Mouse (Mus musculus) kidney, adult 9 months (tissue): ENCODE measurements around the gene Tbx1.

ENCODE experiments used
- DNase-seq: peaks from one replicate; pipeline ENCODE4 v3.0.0; 2022

Gene Tbx1

GRCm38 (mm10) chr16:18622019-18622418, 31.5 kb upstream of the Tbx1 start, which contains the start of gene Gp1bb:
Gene Gp1bb (minus strand): TSS chr16:18622403.
- no peak for DNase-seq

GRCm38 (mm10) chr16:18621362-18622001, 31.0 kb upstream of the Tbx1 start:
- no peak for DNase-seq

- DNase-seq = no peak
Measured at GRCm38 (mm10) chr16:18620601-18621361, 30.3 kb upstream of the Tbx1 start.

GRCm38 (mm10) chr16:18620201-18620600, 29.7 kb upstream of the Tbx1 start:
- no peak for DNase-seq

GRCm38 (mm10) chr16:18619110-18619509, 28.6 kb upstream of the Tbx1 start:
- no peak for DNase-seq

- no peak for DNase-seq
Measured at GRCm38 (mm10) chr16:18618297-18618696, 27.8 kb upstream of the Tbx1 start.

GRCm38 (mm10) chr16:18617370-18618065, 27.0 kb upstream of the Tbx1 start:
- DNase-seq = peak; percentile 88

- no peak for DNase-seq
Measured at GRCm38 (mm10) chr16:18613301-18613700, 22.8 kb upstream of the Tbx1 start.

GRCm38 (mm10) chr16:18611752-18612151, 21.3 kb upstream of the Tbx1 start:
- no peak for DNase-seq

GRCm38 (mm10) chr16:18609099-18609498, 18.6 kb upstream of the Tbx1 start:
- no peak for DNase-seq

- DNase-seq = no peak
Measured at GRCm38 (mm10) chr16:18608226-18608625, 17.8 kb upstream of the Tbx1 start.

GRCm38 (mm10) chr16:18605705-18606104, 15.2 kb upstream of the Tbx1 start:
- DNase-seq = no peak

GRCm38 (mm10) chr16:18604267-18604701, 13.8 kb upstream of the Tbx1 start:
- peak; percentile 26 for DNase-seq

GRCm38 (mm10) chr16:18601447-18601846, 11.0 kb upstream of the Tbx1 start:
- no peak for DNase-seq

GRCm38 (mm10) chr16:18598006-18598405, 7.5 kb upstream of the Tbx1 start:
- no peak for DNase-seq

- DNase-seq = no peak
Measured at GRCm38 (mm10) chr16:18596255-18596654, 5.8 kb upstream of the Tbx1 start.

- DNase-seq = no peak
Measured at GRCm38 (mm10) chr16:18593930-18594329, 3.5 kb upstream of the Tbx1 start.

GRCm38 (mm10) chr16:18591047-18592018, 862 bp upstream of the Tbx1 start:
- no peak for DNase-seq

- no peak for DNase-seq
Measured at GRCm38 (mm10) chr16:18589080-18589621, 1.3 kb downstream of the Tbx1 start.

- no peak for DNase-seq
Measured at GRCm38 (mm10) chr16:18588738-18589055, 1.8 kb downstream of the Tbx1 start.

GRCm38 (mm10) chr16:18587847-18588737, 2.4 kb downstream of the Tbx1 start:
- no peak for DNase-seq
